Mouse (Mus musculus) forebrain, embryonic 12.5 days (tissue): ENCODE data around the gene Efcab11. TPM values are rescaled to one million over a fixed set of nuclear protein-coding genes. Genes with fewer than 3 reads are reported as not detected.

Experiments used
- ATAC-seq: fragments of 200-750 bp; cut with Nextera tagmentation; 2 replicates; pipeline ENCODE4 v1.8.0; 2017; ENCODE audit warnings: moderate TSS enrichment; ENCODE audit not compliant: low FRiP score
- H3K27ac ChIP-seq: fragments of 300-500 bp; sonication (generic); 2 replicates; pipeline ENCODE4 v1.5.1; 2016; ENCODE audit warnings: mild to moderate bottlenecking
- H3K27me3 ChIP-seq: fragments of 300-500 bp; sonication (generic); 2 replicates; pipeline ENCODE4 v1.6.1; 2016; ENCODE audit warnings: mild to moderate bottlenecking
- H3K36me3 ChIP-seq: fragments of 300-500 bp; sonication (generic); replicated peaks from 2 replicates; pipeline ENCODE4 v1.6.1; 2016; ENCODE audit warnings: mild to moderate bottlenecking
- H3K4me1 ChIP-seq: fragments of 300-500 bp; sonication (generic); 2 replicates; pipeline ENCODE4 v1.6.1; 2016
- H3K4me2 ChIP-seq: fragments of 300-500 bp; sonication (generic); 2 replicates; pipeline ENCODE4 v1.6.1; 2016; ENCODE audit warnings: mild to moderate bottlenecking, moderate library complexity
- H3K4me3 ChIP-seq: fragments of 300-500 bp; sonication (generic); replicated peaks from 2 replicates; pipeline ENCODE4 v1.5.1; 2016; ENCODE audit warnings: mild to moderate bottlenecking
- H3K9ac ChIP-seq: fragments of 300-500 bp; sonication (generic); 2 replicates; pipeline ENCODE4 v1.6.1; 2016; ENCODE audit warnings: mild to moderate bottlenecking
- H3K9me3 ChIP-seq: fragments of 300-500 bp; sonication (generic); 2 replicates; pipeline ENCODE4 v1.6.1; 2016
- WGBS: fragments of 180-500 bp; shearing (Covaris S2); methylation state at CpG from one replicate; pipeline ENCODE4 v1.1.7; 2016; 5-methylcytosine and 5-hydroxymethylcytosine counted together
- polyA plus RNA-seq: library from polyadenylated mRNA; unstranded; fragments of >200 nt; fragmentation: Nextera tagmentation; extraction: Ambion mirVana; gene quantifications from 2 replicates; pipeline ENCODE4 v1.2.1, GENCODE M21; 2016

Efcab11 gene
- polyA plus RNA-seq, 1 experiment from 2014 or later = 25.2 TPM

DNA sequence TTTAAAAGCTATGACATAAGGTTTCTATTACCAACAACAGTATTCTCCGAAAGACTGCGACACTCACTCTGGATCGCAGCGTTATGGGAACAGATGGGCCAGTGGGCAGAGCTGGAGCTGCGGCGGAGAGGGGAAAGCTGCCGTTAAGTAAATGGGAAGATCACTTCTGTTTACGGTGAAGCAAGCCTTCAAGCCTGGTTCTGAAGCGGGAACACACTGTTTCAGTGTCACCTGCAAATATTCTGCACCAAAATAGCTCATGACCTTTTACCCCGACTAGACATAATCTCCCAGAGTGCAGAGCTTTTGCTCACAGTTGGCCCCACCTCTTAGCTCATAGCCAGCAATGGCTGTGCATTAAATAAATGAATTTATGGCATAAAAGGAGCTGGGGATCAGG, 162.9 kb downstream of the Efcab11 start:
- Histone ChIP-seq H3K9ac (no peak overlapping the region), H3K36me3 (no peaks in the 10 kb centered on the region), H3K27ac (no peak overlapping the region), H3K4me3 (no peak overlapping the region), H3K27me3 (no peaks in the 10 kb centered on the region), H3K4me1 (no peaks in the 10 kb centered on the region), H3K4me2 (no peak overlapping the region), H3K9me3 (no peaks in the 10 kb centered on the region)
- 82% methylated on average over 10 of the region's 10 CpGs for WGBS
- ATAC-seq = no peak

DNA sequence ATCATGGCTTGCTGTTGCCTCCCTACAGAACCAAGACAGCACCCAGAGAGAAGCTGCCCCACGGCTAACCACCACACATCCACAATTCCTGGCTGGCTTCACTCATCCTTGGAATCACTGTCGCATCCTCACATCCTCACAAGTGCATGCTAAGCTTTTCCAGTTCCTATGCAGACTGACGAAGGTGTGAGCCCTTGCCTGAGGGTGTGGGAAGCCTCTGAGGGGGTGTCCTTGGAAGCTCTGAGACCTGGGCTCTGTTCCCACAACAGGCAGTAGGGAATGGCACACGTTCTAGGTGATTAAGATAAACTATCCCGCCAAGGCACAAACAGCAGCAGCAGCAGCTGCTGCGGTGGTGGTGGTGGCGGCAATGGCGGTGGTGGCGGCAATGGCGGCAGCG, 164.5 kb downstream of the Efcab11 start:
- no peak for ATAC-seq
- WGBS = 94% methylated on average over 11 of the region's 11 CpGs
- H3K4me2 ChIP-seq = no peak overlapping the region
- H3K4me1 ChIP-seq = peaks cover 8% of the 10 kb centered on the region
- H3K9me3 ChIP-seq = no peaks in the 10 kb centered on the region
- H3K27me3 ChIP-seq = no peaks in the 10 kb centered on the region
- H3K36me3 ChIP-seq = no peaks in the 10 kb centered on the region
- no peak overlapping the region for H3K9ac ChIP-seq
- no peak overlapping the region for H3K4me3 ChIP-seq
- H3K27ac ChIP-seq = no peak overlapping the region

DNA sequence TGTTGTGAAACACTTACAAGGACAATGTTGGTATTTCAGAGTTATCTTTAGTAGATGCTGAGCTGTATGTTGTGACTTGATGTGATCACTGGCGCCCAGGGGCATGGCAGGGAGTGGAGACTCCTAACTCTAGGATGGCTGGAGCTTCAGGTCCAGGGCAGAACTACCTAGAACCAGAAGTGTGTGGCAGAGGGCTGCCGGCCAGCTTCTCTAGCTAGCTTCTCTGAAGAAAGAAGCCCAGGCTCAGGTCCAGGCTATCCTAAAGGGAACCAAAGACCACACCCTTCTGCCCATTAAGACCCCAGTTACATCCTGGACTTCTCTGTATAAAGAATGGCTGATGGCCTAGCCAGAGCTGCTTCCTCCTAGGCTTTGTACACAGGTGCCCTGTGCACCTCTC, 166.1 kb downstream of the Efcab11 start:
- H3K4me1 ChIP-seq = peaks cover 8% of the 10 kb centered on the region
- H3K27me3 ChIP-seq = no peaks in the 10 kb centered on the region
- 84% methylated on average over 2 of the region's 2 CpGs for WGBS
- no peaks in the 10 kb centered on the region for H3K9me3 ChIP-seq
- no peak overlapping the region for H3K4me2 ChIP-seq
- H3K4me3 ChIP-seq = no peak overlapping the region
- H3K36me3 ChIP-seq = no peaks in the 10 kb centered on the region
- H3K27ac ChIP-seq = no peak overlapping the region
- no peak overlapping the region for H3K9ac ChIP-seq
- no peak for ATAC-seq

DNA sequence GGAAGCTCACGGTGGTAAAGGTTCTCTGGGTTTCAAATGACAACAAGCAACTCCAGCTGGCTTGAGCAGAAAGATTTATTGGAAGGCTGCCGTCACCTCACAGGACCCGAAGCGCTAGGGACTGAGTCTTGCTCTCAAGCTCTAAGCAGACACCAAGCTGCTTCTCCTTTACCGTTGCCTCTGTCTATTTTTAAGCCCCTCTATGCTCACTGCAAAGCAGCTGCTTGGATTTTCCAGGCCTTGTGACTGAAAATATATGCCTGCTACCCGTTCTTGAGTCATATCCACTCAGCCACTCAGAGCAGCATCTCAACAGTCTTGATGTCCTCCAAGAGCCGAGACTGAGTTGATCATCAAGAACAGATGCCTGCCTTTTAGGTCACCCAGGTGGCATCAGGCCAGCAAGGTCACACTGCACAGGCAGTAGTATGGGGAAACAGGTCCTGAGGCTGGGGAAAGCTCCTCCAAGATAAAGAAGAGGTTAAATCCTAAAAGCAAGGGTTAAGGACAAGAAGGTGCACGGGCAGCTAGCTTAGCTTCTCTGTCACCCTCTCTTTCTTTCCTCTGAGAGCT, 168.1 kb downstream of the Efcab11 start:
- Histone ChIP-seq H3K4me2 (no peak overlapping the region), H3K27me3 (no peaks in the 10 kb centered on the region), H3K4me3 (no peak overlapping the region), H3K27ac (no peak overlapping the region), H3K9me3 (no peaks in the 10 kb centered on the region), H3K9ac (no peak overlapping the region), H3K36me3 (no peaks in the 10 kb centered on the region), H3K4me1 (peaks cover 8% of the 10 kb centered on the region)
- ATAC-seq = no peak
- 85% methylated on average over 8 of the region's 8 CpGs for WGBS

DNA sequence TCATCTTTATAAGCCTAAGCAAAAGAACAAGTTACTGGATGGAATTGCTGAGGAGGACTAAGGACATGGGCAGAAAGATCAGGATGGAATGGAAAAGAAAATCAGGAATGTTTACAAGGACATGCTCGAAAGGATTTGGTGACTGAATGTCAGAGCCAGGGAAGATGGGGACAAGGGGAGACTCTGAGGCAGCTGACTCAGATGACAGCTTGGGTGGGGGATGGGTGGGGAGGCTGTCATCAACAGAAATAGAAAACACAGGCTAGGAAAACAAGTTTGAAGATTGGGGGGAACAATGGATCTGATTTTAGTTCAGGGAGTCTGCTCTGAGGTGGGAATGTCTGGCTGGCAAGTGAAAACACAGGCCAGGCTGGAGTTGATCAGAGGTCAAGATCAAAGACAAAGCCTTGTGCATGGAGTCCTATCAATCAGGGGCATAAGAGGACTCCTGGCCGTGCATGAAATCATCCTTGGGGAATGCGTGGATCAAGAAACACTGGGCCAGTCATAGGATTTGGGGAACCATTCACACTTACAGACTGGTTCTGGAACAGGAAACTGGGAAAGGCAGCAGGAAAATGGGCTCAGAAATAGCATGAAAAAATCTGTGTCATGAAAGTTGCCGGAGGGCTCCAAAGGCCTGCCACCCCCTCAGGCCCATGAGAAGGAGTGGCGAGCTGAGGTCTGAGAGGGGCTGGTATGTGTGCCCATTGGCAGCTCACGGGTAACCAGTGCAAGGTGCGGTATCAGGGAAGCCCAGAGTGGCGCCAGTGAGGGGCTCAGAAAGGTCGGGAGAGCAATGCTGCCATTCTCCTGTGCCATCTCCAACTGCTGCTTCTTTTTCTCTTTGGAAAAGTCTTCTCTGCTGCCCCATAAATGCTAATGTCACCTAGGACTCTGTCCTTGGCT, 168.9 kb downstream of the Efcab11 start:
- Histone ChIP-seq H3K4me1 (peaks cover 8% of the 10 kb centered on the region), H3K9me3 (no peaks in the 10 kb centered on the region), H3K4me3 (no peak overlapping the region), H3K36me3 (no peaks in the 10 kb centered on the region), H3K27me3 (no peaks in the 10 kb centered on the region), H3K9ac (no peak overlapping the region), H3K4me2 (no peak overlapping the region), H3K27ac (no peak overlapping the region)
- ATAC-seq = no peak
- WGBS = 71% methylated on average over 9 of the region's 9 CpGs

DNA sequence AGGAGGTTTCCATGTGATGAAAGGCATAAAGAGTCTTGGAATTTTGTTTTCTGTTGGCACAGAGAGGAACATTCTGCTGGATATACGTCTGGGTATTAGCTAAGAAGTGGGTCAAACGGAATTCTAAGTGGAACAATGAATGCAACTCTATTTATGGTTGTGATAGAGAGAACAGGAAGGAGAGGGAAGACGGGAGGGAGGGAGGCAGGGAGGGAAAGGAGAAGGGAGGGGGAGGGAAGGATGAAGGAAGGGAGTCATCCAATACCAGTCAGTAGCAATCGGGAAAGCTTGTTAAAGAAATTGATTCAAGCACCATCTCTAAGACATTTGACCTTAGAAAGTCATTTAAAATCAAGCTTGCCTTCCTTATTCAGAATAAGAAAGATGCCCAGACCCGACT, 172.0 kb downstream of the Efcab11 start:
- Histone ChIP-seq H3K27me3 (no peaks in the 10 kb centered on the region), H3K4me2 (no peak overlapping the region), H3K27ac (no peak overlapping the region), H3K36me3 (no peaks in the 10 kb centered on the region), H3K9me3 (no peaks in the 10 kb centered on the region), H3K4me3 (no peak overlapping the region), H3K9ac (no peak overlapping the region), H3K4me1 (peaks cover 8% of the 10 kb centered on the region)
- ATAC-seq = no peak
- WGBS = 39% methylated on average over 5 of the region's 5 CpGs

DNA sequence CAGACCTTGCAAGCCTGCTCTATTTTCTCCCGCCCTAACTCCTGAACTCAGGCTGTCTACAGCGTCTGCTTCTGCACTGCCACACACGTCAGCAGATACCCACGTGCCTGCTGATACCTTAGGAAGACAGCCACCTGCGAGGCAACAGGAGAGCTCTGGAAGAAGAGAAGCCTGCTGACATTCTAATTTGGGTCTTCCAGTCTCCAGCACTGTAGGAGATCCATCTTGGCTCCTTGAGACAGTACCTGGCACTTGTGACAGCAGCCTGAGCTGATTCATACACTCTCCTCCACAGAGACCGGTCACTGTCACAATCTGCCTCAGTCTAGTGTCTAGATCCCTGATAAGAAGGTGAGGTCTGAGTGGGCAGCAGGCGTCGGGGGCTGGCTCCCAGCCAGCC, 182.0 kb downstream of the Efcab11 start:
- Histone ChIP-seq H3K36me3 (no peaks in the 10 kb centered on the region), H3K9me3 (no peaks in the 10 kb centered on the region), H3K4me2 (no peak overlapping the region), H3K4me3 (no peak overlapping the region), H3K9ac (no peak overlapping the region), H3K27me3 (no peaks in the 10 kb centered on the region), H3K4me1 (no peaks in the 10 kb centered on the region), H3K27ac (no peak overlapping the region)
- ATAC-seq = no peak
- WGBS = 94% methylated on average over 8 of the region's 8 CpGs

DNA sequence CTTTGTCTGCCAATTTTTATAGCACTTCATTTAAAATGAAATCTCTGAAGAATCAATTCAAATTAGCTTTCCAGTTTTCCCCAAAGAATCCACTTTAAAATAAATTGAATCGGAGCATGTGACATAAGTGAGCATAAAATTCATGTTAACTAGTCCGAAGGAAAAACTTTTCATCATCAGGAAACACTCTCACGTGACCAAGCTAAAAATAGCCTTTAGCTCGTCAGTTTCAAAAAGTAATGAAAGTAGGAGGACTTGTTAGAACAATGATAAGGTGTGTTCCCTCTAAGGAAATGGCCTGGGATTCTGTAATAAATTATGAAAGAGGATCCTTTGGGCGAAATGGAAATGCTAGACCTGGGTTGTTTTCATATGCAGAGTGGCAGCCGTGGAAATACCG, 183.9 kb downstream of the Efcab11 start:
- Histone ChIP-seq H3K4me2 (no peak overlapping the region), H3K36me3 (no peaks in the 10 kb centered on the region), H3K27ac (no peak overlapping the region), H3K27me3 (no peaks in the 10 kb centered on the region), H3K9me3 (no peaks in the 10 kb centered on the region), H3K4me1 (no peaks in the 10 kb centered on the region), H3K4me3 (no peak overlapping the region), H3K9ac (no peak overlapping the region)
- no peak for ATAC-seq
- 77% methylated on average over 7 of the region's 7 CpGs for WGBS

DNA sequence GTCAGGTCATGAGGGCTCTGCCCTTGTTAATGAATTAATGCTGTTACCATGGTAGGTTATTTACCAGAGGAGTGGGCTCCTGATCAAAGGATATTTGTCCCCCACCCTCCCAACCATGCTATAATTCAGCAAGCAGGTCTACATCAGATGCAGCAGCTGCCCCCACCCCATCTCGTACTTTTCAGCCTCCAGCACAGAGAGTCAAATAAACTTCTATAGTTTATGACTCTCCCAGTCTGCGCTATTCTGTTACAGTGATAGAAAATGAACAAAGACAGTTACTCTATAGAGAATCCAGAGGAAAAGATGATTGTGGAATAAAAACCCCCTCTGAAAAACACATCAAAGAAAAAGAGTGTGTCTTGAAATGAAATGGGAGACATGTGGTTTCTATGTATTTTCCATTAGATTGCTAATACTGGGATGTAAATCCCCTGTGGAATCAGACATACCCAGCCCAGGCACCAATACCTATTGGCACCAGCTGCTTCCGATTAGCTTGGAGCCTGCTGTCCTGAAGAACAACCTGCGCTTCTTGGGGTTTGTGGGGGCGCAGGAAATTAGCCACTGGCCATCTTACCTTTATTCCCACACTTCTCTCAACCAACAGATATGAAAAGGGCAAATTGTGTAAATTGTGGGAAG, 184.7 kb downstream of the Efcab11 start:
- Histone ChIP-seq H3K36me3 (no peaks in the 10 kb centered on the region), H3K27me3 (no peaks in the 10 kb centered on the region), H3K9ac (no peak overlapping the region), H3K9me3 (no peaks in the 10 kb centered on the region), H3K4me2 (no peak overlapping the region), H3K4me1 (no peaks in the 10 kb centered on the region), H3K4me3 (no peak overlapping the region), H3K27ac (no peak overlapping the region)
- ATAC-seq = no peak
- 85% methylated on average over 5 of the region's 5 CpGs for WGBS

DNA sequence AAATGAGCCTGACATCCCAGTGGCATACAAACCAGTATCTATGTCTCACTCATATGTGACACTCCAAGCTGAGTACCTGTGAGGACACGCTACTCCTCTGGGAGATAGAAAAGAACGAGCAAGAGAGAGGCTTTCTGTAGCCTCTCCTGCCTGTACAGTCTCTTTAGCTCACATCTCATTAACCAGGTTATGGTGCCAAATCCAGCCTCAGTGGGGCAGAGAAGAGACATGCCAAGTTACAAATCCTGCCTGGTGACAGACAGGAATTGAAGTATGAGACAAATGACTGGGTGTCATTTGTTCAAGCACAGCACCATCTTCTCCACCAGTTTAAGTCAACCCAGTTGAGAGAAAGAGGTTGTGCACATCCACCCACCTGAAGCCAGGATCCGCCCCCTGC, 190.2 kb downstream of the Efcab11 start:
- Histone ChIP-seq H3K27ac (no peak overlapping the region), H3K9ac (no peak overlapping the region), H3K27me3 (no peaks in the 10 kb centered on the region), H3K4me3 (no peak overlapping the region), H3K36me3 (no peaks in the 10 kb centered on the region), H3K4me2 (no peak overlapping the region), H3K4me1 (no peaks in the 10 kb centered on the region), H3K9me3 (no peaks in the 10 kb centered on the region)
- WGBS = 89% methylated on average over 3 of the region's 3 CpGs
- no peak for ATAC-seq

DNA sequence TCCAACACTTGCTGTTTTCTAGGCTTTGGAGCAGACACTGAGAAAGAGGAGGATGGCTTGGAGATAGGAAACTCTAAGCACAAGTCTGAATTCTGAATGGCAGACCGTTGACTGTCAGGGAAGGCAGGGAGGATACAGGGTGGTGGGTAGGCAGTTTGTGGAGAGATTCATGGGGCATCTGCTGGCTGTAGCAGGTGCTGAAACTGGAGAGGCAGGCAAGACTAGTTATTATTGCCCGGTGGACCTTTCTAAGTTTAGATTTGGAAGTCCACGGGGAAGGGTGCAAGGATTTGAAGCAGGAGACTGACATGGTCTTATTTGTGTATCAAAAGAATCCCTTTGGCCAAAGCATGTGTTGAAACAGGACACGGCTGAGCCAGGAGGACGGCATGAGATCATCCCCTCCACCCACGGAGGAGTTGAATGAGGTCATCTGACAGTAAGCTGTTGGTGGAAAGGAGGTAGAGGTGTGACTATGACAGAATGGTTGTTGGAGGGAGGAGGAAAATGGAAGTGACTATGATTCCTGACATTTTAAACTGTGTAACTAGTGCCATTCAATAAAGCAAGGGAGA, 197.7 kb downstream of the Efcab11 start:
- Histone ChIP-seq H3K27me3 (no peaks in the 10 kb centered on the region), H3K9ac (no peak overlapping the region), H3K27ac (no peak overlapping the region), H3K4me1 (no peaks in the 10 kb centered on the region), H3K4me3 (no peak overlapping the region), H3K4me2 (no peak overlapping the region), H3K9me3 (no peaks in the 10 kb centered on the region), H3K36me3 (no peaks in the 10 kb centered on the region)
- no peak for ATAC-seq
- WGBS = 75% methylated on average over 6 of the region's 6 CpGs

DNA sequence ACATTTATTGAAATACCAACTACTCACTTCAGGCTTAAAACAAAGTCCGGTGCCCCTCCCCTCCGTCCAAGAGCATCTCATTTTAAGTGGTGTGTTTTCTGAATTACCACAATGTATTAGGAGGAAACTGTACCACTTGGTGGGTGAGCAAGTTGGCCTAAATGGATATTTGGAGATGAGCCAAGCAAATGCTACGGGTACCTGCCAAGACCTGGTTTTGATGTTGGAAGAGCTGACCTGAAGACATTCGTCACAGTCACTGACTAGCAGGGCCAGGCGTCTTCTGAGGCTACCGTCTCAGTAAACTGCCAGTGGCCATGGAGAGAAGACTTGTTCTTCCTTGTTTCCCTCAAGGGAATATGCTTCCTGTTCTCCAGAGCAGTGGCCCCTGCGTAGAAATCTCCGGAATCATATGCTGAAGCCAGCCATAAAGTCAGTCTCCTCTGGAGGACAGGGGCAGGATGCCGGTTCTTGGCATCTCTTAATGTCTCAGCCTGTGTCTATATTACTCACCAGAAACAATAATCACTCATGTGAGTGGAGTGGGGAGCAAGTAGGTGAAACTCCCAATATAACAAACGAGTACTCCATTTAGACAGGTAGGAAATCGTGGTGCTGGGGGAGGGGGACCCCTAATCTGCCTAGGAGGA, 198.7 kb downstream of the Efcab11 start:
- H3K36me3 ChIP-seq = no peaks in the 10 kb centered on the region
- no peak overlapping the region for H3K4me3 ChIP-seq
- H3K27ac ChIP-seq = no peak overlapping the region
- 87% methylated on average over 11 of the region's 11 CpGs for WGBS
- no peak for ATAC-seq
- no peaks in the 10 kb centered on the region for H3K4me1 ChIP-seq
- H3K4me2 ChIP-seq = no peak overlapping the region
- no peaks in the 10 kb centered on the region for H3K27me3 ChIP-seq
- no peak overlapping the region for H3K9ac ChIP-seq
- no peaks in the 10 kb centered on the region for H3K9me3 ChIP-seq
